Mouse (Mus musculus) frontal cortex, postnatal 25 days (tissue): ENCODE data around the gene Sh2d6.

Experiments used
- DNase-seq, 2 experiments: peaks; one replicate each; pipeline ENCODE4 v3.0.0; 2022; ENCODE audit warnings: low spot score in 2 of 2

Sh2d6 gene

GRCm38 (mm10) chr6:72521607-72522006 is at the start of gene Sh2d6:
Gene Sh2d6 (minus strand): TSS chr6:72521707.
- DNase-seq: no peak

GRCm38 (mm10) chr6:72570644-72571397 is 49.3 kb upstream of the Sh2d6 start:
- no peak for DNase-seq

GRCm38 (mm10) chr6:72568736-72569135 is 47.2 kb upstream of the Sh2d6 start:
- DNase-seq: no peak

- no peak for DNase-seq
These were observed 46.0 kb upstream of the Sh2d6 start for GRCm38 (mm10) chr6:72567508-72567907.

GRCm38 (mm10) chr6:72566044-72566443 is 44.5 kb upstream of the Sh2d6 start:
- peak; percentile 89 to 90 for DNase-seq

DNA sequence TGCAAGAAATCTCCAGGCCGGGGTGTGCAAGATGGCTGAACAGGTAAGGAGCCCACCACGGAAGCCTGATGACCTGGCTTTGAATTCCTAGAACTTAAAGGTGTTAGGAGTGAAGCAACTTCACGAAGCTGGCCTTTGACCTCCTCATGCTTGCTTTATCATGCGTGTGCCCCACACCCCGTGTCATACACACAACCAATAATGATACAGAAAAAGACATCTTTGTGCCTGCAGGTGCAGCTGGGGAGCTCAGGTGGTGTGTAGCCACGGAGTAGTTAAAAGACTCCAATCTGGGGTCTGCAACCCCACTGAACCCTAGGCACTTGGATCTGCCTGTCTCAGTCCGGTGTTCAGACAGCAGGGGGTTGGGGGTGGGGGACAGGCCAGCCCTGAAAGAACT is 44.0 kb upstream of the Sh2d6 start:
- DNase-seq: no peak

- DNase-seq: no peak
These were observed 41.4 kb upstream of the Sh2d6 start for GRCm38 (mm10) chr6:72562894-72563293.

DNA sequence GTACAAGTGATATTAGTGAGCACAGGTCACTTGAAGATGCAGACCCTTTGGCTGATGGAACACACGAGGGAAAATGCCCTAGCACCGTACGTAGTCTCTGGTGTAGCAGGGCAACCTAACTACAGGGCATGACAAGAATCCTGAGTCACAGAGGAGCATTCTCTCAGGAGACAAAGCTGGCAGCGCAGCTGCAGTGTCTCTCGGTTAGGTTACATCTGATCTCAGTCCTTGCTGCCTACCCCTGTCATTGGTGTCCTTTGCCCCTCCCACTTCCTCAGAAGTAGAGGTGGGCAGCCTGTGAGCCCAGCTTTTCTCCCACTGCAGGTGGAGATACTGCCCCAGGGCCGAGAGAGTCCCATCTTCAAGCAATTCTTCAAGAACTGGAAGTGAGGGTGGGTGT is 41.0 kb upstream of the Sh2d6 start:
- no peak for DNase-seq

GRCm38 (mm10) chr6:72560801-72561200 is 39.3 kb upstream of the Sh2d6 start:
- DNase-seq: no peak

- DNase-seq: no peak
These were observed 31.5 kb upstream of the Sh2d6 start for GRCm38 (mm10) chr6:72553079-72553412.

DNA sequence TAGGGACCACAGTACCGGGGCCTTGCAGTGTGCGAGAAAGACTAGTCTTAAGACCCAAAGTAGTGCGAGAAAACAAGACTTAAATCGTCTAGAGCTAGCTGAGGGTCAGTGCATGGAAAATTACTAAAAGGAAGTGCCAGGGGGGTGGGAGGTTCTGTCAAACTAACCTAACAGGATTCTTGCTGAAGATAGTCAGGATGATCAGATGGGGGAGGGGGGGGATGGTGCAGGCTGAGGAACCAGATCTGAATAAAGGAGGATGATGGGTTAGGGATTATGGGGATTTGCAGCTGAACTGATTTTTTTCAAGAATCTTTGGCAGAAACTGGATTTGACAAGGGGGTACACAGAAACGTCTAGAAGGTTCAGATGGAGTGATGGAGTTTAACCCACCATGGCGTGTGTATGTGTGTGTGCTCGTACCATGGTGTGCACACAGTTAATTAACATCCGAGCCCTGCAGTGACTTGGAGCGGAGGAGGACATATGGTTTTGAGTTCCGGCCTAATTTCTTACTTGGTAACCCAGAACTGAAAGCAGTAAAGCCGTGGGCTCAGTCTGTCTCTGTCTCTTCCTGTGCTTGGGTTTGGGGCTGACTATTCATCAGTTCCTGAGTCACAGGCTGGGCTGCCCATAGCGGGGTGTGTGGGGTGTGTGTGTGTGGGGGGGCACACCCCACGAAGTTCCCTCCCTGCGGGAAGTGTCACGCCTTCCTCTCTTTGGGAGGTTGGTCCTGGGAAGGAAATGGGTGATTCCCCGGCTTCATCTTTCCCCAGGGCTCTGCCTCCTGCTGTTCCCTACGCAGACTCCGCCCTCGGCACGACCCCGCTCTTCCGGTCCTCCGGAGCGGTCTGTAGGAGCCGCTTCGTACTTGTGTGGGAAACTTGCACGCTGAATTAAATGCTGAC is 30.9 kb upstream of the Sh2d6 start:
- DNase-seq: peak in 1 of 2 experiments; percentile 43

DNA sequence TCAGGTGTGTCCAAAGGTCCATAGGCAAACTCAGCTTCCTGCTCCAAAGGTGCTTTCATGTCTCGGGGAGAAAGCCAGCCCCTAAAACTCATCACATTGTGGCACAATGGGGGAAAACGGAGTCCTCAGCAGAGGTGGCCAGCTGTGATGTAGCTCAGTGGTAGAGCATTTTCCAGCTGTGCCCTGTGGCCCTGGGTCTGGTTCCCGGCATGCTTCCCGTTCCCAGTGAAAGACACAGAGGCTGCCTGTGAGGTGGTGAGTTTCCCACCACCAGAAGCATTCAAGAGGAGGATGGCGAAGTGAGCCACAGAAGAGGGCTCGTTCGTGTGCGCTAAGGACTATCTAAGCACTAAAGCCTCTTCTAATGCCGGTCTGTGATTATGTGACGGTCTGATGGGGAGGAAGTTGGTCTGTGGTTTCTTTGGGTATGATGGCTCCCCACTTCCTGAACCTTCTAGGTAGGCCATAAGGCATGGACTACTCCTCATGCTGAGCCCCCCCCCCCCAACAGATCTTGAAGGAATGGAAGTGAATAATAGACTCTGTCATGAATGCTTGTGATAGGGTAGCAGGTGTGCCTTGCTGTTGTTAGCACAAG is 29.1 kb upstream of the Sh2d6 start:
- no peak for DNase-seq

GRCm38 (mm10) chr6:72550025-72550424 is 28.5 kb upstream of the Sh2d6 start:
- DNase-seq: no peak

- DNase-seq: no peak
These were observed 27.6 kb upstream of the Sh2d6 start for GRCm38 (mm10) chr6:72549041-72549580.

DNA sequence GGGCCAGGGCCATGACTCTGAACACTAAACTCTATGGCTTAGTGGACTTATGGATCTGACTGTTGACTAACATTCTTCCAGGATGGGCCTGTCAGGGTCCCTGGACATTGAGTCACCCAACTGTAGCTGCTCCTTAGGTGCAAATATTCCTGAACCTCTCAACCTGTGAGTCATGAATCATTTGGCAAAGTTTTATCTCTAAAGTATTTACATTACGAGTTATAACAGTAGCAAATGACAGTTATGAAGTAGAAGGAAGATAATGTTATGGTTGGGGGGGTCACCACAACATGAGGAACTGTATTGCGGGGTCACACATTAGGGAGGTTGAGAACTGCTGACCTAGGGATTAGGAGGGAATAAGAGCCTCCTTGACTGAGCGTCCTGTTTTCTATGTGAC is 26.4 kb upstream of the Sh2d6 start:
- no peak for DNase-seq

DNA sequence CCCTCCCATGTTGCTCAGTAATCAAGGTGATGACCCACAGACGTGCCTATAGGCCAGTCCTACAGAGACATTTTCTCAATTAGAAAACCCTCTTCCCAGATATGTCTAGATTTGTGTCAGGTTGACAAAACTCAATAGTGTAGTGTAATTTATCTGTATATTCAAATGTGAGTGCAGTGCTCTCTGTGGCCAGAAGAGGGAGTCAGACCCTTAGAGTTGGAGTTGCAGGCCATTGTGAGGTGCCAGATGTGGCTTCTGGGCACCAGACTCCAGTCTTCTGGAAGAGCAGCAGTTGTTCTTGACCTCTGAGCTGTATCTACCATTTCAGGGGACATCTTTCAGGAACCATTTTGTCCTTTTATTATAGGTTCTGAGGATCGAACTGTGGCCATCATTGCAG is 25.6 kb upstream of the Sh2d6 start:
- DNase-seq: no peak

GRCm38 (mm10) chr6:72545377-72545776 is 23.9 kb upstream of the Sh2d6 start:
- no peak for DNase-seq

GRCm38 (mm10) chr6:72544283-72544987 is 22.9 kb upstream of the Sh2d6 start, which contains the start of gene Capg:
Gene Capg (plus strand): TSS chr6:72544391.
- no peak for DNase-seq

- DNase-seq: no peak
These were observed 21.9 kb upstream of the Sh2d6 start for GRCm38 (mm10) chr6:72543265-72543850.

- DNase-seq: peak; percentile 72 to 81
These were observed 17.1 kb upstream of the Sh2d6 start for GRCm38 (mm10) chr6:72538562-72539031.

- DNase-seq: no peak
These were observed 16.5 kb upstream of the Sh2d6 start for GRCm38 (mm10) chr6:72537998-72538500.
